Mouse (Mus musculus) lung, postnatal 25 days (tissue): ENCODE results near the gene Prm2.

Experiments used
- DNase-seq: peaks from one replicate; pipeline ENCODE4 v3.0.0; 2022; ENCODE audit warnings: low spot score

Gene Prm2

DNA sequence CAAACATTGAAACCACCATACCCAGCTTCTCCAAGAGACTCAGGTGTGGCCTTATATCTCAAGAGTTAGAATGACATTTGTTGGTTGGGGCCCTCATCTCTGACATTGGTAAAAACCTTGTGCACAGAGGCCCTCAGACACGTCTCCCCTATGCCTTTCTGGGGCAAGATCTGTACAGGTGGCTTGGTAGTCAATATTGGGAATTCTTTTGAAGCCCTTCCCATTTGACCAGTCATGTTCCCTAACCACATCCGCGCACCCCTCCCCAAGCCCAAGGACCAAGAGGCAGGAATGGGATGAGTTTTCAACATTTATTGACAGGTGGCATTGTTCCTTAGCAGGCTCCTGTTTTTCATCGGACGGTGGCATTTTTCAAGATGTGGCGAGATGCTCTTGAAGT is at the start of gene Prm2:
Prm2 (minus strand) TSS at position 101 of the 400 bp plus-strand sequence.
- DNase-seq: no peak

DNA sequence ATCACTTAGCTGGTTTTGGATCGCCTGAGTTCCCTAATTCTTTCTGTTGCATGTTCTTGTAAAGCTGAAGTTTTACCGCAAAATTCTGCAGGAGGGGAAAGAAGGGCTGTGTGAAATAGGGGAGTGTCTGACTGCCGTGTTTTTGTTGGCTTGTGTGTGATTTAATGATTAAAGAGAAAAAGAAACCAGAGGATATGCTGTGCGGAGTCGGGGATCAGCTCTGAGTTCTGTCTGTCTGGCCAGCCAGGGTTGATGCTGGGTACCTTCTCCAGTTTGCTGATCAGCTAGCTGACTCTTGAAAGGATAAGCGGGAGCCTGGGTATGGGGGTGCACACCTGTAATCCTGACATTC is 48.4 kb upstream of the Prm2 start:
- no peak for DNase-seq

DNA sequence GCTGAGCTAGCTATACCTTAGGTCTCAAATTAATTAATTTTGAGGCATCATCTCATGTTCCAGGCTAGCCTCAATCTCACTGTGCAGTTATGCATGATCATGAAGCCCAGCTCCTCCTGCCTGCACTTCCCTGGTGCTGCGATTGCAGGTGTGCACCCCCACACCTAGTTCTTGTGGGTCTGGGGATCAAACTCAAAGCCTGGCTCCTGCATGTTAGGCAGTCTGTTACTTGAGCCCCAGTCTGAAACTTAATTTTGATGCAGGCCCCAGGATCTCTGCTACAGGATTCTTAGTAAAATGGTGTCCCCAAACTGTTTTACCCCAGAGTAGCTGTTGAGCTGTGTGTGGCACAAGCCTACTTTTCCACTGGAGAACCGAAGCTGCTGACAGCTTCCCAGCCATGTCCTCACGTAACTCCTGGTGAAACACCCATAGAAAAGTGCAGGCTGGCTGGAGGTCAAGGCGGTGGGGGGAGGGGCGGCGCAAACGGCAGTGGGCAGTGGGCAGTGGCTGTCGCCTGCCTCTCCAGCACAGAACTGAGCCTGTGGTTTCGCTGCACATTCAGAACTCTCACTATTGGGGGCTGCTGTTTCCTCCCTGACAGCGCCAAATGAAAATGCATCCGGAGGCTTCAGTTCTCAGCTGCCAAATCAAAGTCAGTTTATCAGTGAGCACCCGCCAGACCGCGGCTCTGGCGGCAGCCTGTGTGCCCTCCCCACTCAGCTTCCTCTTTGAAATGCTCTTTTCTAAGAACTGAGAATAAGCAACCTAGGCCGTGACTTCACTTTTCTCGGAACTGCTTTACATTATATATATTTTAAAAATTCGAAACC is 47.8 kb upstream of the Prm2 start:
- DNase-seq: peak; percentile 69

DNA sequence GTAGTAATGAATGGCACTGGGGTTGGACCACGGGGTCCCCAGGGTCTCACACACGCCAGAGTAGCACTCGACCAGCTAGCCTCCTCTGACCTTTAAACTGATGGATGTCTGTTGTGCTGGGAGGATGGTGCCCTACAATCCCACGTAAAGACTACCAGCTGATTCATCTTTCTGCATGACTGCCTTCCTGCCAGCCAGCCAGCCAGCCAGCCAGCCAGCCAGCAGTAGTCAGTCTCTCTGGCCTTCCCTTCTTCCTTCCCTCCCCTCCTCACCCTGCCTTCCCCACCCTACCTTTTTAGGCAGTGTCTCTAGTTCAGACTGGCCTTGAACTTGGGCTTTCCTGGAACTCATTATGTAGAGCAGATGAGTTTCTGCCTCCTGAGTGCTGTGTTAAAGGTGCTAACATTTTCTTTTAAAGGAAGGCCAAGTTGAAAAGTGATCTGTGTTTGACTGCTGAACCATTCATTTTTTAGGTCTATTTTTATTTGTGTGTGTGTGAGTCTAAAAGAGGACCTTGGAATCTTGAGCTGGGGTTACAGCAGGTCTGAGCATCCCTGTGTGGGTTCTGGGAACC is 46.4 kb upstream of the Prm2 start:
- no peak for DNase-seq

DNA sequence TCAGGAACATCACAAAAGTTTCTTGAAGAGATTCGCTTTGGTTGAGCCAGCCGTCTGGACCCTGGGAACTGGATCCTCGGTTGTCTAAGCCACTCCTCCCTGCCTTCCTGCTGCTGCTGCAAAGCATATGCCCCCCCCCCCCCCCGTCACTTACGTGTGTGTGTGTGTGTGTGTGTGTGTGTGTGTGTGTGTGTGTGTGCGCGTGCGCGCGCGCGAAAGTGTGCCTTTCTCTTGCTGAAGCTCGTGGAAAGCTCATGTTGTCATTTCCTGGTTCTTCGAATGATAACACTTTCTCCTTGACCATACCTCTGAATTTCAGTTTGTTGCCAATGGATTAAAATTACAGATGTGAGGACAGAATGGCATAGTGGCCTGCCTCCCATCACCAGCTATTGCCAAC is 44.1 kb upstream of the Prm2 start:
- no peak for DNase-seq

DNA sequence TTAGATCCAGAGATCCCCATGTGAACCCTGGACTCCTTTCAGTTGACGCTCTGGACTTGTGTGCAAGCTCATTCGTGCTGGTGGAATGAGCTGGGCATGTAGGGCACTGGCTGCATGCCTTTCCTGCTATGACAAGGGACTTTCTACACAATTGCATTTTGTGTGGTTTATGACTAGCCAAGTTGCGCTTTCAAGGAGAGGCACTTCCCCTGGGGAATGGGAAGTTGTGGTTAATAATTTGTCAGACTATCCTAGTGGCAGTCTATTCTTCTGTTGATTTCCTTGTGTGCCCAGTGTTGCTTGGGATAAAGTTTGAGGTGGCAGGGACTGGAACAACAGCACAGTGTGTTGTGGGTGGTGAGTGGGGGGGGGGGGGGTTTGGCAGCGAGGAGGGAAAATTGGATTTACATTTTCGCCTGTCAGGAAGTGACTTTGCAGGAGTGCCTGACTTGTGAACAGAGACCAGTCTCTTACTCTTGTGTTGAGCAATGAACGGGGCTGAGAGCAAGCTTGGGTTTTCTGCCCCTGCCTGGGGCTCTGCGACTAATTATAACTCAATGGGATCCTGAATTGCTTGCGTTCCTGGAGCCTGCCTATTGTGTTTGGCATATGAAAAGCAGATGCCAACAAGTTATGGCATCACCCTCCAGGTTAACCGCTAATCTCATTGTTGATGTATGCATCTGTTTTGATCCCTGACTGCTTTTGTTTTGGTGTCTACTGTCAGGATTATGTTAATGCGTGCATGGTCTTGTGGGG is 42.7 kb upstream of the Prm2 start:
- DNase-seq: peak; percentile 60

DNA sequence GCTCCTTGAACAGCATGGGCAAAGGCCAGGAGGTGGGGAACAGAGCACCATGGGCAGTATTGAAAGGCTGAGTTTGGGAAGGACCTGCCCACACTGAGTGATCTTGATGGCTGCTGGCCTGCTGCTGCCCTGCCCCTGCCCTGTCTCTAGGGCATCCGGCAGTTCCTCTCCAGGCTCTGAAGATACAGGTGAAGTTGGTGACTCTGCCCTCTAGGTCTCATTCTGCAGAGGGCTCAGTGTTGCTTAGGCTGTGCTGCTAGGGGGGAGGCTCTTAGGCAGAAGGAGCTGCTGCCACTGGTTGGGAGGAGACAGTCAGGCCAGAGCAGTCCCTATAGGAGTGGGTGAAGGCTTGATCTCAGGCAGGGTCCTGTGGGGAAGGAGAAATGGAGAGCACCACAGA is 42.0 kb upstream of the Prm2 start:
- DNase-seq: no peak

DNA sequence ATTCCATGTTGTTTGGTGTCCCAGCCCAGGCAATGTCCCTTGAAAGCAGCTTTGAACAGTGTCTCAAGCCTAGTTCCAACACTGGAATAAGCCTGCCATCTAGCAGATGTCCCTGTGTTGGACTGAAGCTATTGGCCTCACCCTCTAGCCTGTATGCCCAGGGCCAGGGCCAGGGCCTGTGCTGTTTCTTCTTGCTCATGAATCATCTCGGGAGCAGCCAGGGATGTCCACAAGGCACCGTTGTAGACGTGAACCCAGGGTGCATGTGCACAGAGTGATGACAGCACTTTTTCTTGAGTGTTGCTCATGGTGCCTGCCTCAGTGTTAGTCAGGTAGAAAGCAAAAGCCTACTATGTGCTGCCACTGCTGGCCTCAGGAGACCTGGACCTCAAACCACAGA is 41.3 kb upstream of the Prm2 start:
- DNase-seq: no peak

DNA sequence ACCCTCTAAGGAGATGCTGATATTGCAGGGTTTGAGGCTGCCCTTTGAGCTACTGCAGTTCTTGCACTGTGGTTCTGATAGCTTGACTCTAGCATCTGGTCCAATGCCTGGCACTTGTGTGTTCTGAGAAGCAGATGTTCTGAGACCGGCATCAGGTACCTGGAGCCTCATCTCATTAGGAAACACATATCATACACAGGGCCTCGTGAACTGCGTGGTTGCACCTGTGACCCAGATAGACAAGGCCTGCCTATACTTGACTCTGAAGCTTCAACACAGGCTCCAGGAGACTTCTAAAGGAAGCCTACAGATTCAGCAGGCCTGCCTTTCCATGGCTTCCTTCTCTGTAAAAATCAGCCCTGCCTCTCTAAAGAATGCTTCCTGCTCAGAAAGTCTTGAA is 40.5 kb upstream of the Prm2 start:
- no peak for DNase-seq

DNA sequence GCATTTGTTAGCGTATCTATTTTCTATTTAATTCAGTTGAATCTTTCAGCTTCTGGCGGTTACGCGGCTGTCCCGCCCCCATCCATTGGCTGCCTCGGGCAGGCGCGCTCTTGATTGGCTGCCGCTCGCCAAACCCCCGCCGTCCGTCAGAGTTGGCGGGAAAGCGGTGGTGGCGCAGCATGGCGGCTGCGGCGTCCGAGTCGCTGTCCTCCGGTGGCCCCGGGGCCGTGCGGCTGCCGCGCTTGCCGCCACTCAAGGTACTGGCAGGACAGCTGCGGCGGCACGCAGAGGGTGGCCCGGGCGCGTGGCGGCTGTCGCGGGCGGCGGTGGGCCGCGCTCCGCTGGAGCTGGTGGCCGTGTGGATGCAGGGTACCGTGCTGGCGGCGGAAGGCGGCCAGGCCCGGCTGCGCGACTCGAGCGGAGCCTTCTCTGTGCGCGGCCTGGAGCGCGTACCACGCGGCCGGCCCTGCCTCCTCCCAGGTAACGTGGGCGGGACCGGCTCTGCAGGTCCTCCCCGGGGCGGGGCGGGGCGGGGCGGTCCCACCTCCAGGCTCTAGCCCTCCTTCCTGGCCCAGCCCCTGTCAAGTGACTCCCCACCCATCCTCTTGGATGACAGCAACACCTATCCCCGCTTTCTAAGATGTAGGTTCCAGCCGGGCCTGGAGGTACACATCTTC is 39.1 kb upstream of the Prm2 start, which contains the start of gene Rmi2:
Rmi2 (plus strand) TSS at position 149 of the 677 bp plus-strand sequence.
- peak; percentile 88 for DNase-seq

DNA sequence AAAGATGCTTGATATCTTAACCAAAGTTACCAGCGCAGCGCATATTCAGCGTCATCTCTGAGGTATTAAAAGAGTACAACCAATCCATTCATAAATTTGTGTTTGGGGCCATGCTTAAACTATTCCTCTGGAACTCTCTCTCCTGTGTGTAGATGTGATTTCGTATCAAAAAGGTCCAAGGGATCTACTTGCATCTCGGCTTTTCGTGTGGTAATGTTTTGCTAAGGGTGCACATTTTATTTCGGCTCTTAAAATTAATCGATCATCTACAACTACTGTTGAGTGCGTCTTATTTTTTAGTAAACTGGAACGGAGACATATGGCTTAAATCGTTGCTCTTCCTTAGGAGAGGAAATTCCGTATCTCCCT is 38.6 kb upstream of the Prm2 start:
- no peak for DNase-seq

DNA sequence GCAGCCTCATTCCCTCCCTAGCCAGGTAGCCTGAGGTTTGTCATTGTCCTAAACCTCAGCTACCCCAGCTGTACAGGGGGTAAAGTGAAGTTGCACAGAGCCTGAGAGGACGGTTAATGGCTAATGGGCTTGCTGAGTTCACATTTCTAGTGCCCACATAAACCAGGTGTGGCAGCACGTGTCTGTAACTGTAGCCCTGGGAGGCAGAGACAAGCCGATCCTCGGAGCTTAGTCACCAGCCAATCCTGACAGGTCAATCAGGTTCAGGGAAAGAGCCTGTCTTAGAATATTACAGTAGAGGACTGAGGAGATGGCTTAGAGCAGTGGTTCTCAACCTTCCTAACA is 32.5 kb upstream of the Prm2 start:
- no peak for DNase-seq

DNA sequence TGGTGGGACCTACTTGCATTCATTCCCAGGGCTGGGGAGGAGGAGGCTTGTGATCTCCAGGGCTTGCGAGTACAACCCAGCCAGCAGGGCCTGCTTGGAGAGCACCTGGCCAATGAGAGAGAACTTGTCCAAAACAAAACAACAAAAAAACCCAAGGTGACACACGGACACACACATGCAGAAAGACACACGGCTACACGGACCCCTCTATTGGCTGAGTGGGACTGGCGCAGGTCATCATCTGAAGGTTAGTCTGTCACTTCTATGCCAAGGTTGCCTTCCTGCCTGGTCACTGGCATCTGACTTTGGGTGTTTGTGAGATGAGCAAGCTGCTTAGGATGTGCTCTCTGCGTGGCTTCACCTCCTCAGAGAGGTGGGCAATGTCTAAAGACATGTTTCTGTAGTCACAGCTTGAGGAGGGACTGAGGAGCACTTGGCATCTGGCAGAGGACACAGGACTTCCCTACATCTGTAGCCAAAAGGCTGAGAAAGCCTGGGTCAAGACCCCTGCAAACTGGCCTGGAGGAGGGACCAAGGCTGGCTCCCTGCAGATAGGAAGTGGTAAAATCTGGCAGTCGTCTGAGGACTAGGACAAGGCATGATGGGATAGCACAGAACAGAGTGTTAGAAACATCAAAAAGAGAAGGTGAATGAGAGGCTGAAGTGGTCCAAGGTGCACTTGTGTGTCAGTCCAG is 32.0 kb upstream of the Prm2 start:
- no peak for DNase-seq

DNA sequence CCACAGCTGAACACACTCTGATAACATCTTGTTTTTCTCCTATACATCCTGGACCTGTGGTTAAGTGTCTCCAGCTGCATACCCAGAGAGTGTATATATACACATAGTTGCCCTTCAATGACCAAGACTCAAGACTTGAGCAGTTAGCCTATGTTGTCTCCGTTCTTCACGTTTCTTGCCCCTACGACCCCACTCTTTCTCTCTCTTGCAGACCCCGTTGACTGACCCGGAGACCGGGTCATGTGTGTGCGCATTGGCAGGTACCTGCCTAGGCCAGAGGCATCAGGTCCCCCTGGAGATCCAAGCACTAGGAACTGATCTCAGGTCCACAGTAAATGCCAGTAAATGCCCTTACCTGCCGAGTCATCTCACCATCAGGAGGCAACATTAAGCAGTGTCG is 31.3 kb upstream of the Prm2 start:
- no peak for DNase-seq

DNA sequence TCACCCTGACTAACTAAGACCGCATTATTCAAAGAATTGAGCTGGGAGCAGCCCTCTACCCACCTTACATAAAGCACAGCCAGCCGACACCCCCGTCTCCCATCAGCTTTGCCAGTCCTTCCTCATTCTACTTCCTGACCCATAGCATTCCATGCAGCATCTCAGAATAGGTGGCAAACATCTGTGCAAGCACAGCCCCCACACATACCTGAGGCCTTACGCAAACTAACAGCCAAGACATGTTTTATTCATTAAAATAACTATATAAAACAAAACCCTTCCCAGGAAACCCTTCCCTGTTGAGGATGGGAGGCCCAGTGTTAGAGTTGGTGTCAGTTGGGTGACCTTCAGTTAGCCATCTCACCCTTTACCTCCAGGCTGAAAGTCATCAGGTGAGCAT is 29.9 kb upstream of the Prm2 start:
- DNase-seq: no peak

DNA sequence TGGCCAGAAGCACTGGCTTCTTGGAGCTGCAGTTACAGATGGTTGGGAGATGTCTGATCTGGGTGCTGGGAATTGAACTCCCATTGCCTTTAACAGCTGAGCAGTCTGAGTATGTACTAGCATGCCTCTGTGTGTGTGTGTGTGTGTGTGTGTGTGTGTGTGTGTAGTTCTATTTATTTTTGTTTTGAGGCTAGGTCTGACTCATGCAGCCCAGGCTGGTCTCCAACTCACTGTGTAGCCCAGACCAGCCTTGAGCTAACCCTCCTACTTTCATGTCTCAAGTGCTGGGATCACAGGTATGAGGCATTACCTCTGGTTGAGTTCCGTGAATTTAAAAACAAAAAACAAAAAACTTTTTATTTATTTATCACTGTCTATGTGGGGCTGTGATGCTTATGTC is 28.6 kb upstream of the Prm2 start:
- no peak for DNase-seq

DNA sequence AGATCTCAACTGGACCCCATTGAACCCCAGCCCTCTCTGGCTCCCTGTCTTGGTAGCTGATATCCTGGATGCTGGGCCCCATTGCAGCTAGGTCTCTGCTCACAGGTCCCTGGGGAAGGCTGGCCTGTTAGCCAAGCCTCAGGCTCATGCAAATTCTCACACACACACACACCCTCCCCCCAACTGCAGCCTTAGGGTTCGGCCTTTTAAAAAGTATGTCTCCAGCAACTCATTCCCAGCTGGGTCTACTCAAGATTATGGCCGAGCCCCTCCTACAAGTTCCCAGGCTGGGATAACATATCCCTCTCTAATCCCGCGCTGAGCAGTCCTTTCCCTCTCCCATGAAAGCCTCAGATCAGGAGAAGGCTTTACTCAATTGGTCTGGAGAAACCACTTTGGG is 25.5 kb upstream of the Prm2 start:
- DNase-seq: no peak

DNA sequence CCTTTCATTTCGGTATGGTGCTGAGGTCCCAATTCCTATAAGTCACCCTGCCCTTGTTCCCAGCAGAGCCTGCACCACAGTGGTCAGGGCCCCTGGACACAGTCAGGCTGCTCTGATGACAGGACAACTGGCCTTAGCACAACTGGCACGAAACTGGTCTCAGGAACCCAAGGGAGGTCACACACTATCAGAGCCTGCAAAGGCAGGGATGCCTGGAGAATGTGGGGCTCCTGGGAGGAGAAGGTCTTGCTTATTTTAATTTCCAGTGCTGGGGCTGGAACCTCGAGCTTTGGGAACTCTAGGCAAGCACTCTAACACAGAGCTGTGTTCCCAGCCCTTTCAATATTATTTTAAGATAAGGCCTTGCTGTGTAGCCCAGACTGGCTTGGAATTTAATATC is 24.0 kb upstream of the Prm2 start:
- DNase-seq: no peak

DNA sequence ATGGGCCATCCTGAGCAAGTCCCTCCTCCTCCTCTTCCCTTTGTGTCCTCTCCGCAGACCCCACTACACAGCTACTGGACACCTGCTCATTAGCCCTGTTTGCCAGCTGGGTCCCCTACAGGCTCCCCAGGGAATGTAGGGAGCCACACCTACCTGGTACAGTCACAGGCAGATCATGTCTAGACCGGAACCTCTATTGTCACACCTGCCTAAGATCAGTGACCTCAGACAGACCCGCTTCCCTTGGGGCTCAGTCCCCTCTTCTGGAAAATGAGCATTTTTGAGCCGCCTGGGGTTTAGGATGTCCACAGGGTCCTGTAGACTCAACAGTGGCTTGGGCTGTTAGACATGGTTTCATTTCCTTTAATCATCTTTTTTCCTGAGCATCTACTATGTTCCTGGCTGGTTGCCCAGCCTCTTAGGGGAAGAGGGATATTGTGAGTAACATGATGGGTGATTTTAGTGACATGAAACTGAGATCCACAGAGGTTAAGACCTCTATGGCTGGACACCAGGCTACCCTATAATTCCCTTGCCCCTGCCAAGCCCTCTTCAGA is 22.7 kb upstream of the Prm2 start:
- DNase-seq: no peak

DNA sequence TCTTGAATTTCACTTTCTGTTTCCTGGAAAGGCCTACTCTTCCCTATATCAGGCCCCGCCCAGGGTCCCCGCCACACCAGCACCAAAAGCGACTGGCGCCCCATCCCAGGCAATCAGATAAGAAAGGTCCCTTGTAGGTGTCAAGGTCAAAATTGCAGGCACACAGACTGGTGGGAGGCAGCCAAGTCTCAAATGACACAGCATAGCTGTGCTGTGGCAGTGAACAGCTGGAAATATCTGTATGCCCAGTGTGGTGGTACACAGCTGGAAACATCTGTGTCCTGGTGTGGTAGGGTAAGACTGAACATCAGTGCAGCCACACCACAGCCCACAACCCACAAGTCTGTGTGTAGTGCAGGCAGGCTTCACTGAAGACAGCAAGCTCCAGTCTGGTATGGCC is 18.9 kb upstream of the Prm2 start:
- DNase-seq: peak; percentile 18

DNA sequence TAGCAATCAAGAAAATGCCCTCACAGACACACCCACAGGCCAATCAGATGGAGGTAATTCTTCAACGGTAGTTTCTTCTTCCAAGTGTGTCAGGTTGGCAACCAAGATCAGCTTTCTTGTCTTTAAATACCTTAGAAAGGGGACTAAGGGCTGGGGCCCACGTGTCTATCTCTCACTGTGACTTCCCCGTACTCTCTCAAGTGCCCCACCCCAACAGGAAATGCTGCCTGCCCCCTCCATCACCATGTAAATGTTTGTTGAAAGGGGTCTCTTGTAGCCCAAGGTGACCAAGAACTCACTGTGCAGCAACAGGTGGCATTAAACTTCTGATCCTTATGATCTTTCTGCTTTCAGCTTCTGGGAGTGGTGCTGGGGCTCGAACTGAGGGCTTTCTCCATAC is 17.8 kb upstream of the Prm2 start:
- no peak for DNase-seq

DNA sequence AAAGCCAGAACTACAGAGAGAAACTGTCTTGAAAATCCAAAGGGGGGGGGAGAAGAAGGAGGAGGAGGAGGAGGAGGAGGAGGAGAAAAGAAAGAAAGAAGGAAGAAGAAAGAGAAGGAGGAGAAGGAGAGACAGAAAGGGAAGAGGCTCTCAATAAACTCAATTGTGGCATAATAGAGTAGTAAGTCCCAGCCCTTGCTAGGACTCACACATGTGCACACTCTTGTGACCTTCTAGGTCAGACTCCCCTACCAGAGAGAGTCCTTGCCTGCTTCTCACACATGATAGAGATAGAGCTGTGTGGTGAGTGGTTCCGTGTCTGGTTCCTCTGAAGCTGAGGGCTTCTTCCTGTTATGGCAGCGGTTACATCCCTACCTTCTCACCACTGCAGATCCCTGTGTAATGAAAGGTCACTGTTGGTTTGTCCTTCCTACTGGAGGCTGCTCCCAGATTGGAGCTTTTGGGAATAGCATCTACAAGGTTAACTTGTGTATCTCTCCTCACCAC is 17.0 kb upstream of the Prm2 start, which contains the start of gene Gm11172:
Gm11172 (plus strand) TSS at position 51 of the 507 bp plus-strand sequence.
- no peak for DNase-seq
